Mouse (Mus musculus) testis, adult 10 weeks (tissue): Measurements from ENCODE around the gene Fbxo31. TPM values are rescaled to one million over a fixed set of nuclear protein-coding genes. Genes with fewer than 3 reads are reported as not detected.

Experiments used
- polyA plus RNA-seq: library from polyadenylated mRNA; stranded (reverse); fragments of 350-450 nt; fragmentation: Illumina TruSeq; extraction: RNeasy Lipid Tissue Mini Kit (QIAGEN cat#74804); gene quantifications from one replicate; pipeline ENCODE4 v1.2.3, GENCODE M21; 2014; ENCODE audit warnings: low read depth, low replicate concordance

Fbxo31 gene
- polyA plus RNA-seq = 0.50 TPM

DNA sequence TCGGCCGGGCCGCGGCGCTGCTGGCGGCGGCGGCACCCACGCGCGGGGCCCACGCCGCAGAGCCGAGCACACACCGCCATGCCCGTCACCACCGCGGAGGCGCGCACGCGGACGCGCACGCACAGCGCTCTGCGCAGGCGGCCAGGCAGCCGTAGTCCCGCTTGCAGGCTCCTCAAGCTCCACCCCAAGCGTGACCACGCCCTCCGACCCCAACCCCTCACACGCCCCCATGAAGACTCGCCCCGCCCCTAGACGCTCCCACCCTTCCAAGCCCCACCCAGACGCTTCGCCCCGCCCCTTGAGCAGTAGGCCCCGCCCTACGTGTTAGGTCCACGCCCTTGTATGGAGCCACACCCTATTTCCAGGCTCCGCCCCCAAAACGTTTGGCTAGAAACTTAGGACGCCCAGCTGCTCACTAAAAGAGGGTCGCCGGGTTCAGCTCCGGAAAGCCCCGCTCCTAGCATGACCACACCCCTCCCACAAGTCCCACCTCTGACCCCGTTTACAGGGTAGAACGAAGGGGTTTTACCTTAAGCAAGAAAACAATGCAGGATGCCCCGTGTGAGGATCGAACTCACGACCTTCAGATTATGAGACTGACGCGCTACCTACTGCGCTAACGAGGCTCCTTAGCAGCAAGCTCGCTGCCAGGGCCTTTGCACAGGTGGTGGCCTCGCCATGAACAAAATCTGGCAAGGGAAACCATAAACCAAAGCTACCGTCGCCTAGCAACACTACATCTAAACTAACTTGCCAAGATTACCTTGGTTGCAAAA, at the start of gene Fbxo31:
Gene Fbxo31 (minus strand): TSS at position 131 of the 776 bp plus-strand sequence.

DNA sequence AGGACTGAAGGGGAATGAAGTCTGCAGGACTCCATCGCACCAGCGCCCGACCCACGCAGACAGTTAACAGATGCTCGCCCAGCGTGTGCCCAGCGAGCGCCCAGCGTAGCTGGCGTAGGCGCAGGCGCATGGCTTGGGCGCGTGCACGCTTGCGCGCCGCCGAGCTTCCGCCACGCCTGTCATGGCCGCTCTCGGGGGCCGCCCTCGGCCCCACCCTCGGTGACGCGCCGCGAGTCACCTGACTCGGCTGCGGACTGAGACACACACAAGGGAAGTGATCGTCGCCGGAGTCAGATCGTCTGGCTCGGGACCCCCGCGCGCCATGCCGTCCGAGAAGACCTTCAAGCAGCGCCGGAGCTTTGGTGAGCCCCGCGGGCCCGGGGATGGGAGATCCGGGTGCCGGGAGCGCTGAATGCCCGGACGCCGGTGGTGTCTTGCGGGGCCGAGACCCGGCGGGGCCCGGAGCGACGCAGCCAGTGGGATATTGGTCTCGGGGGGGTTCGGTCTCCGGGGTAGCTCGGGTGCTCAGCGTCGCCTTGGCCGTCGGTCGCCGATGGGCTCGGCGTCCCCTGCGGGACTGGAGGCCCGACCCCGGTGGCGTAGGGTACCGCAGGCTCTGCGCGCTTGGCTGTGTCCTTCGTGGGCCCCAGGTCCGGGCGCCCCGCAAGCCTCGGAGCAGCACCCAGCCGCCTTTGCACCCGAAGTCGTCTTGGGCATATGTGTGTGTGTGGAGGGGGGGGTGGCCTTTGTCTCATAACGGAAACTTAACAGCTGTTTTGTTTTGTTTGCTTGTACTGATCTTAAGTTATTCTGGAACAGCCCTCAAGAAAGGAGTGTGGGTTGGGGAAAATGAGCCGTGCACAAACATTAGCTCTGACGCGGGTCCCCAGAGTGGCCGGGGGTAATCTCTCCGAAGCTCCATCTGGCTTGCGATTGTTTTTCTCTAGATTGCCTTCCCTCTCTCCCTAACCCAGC, 11.9 kb upstream of the Fbxo31 start, which contains the start of gene Map1lc3b:
Gene Map1lc3b (plus strand): TSS at position 159 of the 975 bp plus-strand sequence.

GRCm38 (mm10) chr8:121544276-121544785, 34.3 kb downstream of the Fbxo31 start, which contains the start of gene 1700018B08Rik:
Gene 1700018B08Rik (minus strand): TSS chr8:121544320.

Other genes starting within 250 kb of the Fbxo31 start
- 8.6 TPM for gene 1700018B08Rik, start 34.5 kb downstream of the Fbxo31 start, polyA plus RNA-seq
- 13.6 TPM for gene Map1lc3b, start 11.6 kb upstream of the Fbxo31 start, polyA plus RNA-seq
- gene Zcchc14, start 74.1 kb upstream of the Fbxo31 start, polyA plus RNA-seq = 11.6 TPM
- 0.08 TPM for gene Jph3, start 150.8 kb upstream of the Fbxo31 start, polyA plus RNA-seq